Mouse (Mus musculus): ENCODE data around the gene St6galnac3.

St6galnac3 gene

GRCm38 (mm10) chr3:153513501-153514060 lies 211.4 kb downstream of the St6galnac3 start:
- no peak for DNase-seq (ENCODE audit: low read depth)

GRCm38 (mm10) chr3:153512545-153512944 lies 212.4 kb downstream of the St6galnac3 start:
- no peak for DNase-seq (ENCODE audit: low read depth)

DNA sequence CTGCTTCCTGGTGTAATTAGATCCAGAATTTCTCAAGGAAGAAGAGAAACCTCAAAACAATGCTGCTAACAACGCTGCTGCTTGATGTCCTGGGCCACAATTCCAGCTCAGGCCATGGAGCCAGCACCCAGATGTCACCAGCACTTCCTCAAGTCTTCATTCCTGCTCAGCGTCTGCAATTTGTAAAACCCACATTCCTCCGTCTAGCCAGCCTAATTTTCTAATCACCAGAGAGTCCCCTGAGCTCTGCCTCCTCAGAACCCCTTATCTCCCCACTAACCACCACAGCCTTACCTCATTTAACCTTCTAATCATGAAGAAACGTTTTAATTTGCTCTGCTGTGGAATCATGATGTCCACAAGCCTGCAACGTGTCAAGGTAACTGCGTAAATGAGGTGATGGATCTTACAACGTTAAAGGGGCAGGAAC lies 213.8 kb downstream of the St6galnac3 start:
- no peak for DNase-seq (ENCODE audit: low read depth)

DNA sequence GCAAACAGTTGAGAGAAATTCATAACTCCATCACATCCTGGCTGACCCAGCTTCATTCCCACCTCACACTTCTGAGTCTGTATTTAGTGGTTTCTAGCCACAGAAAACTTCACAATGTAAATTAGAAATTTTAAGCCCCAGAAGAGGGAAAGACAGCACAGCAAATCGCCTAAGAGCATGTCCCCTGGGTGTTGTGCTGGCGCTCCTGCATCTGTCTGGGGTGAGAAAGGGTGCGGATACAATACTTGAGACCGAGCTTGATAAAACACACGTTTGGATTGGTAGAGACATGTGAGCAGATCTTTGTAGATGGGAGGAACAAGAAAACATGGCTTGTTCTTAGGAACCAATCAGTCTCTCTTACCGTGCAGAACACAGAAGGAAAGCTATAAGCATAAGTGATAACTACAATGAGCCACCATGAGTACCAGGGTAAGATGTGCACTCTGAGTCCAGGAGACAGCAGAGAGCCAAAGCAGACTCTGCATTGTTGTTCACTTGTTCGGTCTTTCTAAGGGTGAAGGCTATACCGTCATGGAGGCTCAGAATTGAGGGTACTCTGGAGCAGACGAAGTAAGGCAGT lies 214.8 kb downstream of the St6galnac3 start:
- DNase-seq (ENCODE audit: low read depth): no peak

DNA sequence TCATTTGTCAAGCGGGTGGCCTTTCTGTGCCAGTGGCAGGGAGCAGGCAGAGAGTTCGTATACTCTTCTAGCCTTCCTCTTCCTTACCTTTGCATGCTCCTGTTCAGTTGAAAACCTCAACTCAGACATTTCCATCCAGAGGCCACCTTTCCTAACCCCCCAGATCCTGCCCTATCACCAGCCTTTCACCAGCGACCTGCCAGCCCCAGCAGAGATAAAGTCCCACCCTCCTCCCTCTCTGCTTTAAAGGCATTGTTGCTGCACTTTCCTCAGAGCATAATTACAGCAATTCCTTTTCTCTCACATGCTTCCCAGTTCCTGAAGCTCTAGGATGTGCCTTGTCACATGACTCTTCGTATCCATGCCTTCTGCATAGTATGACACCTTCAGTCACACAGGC lies 215.3 kb downstream of the St6galnac3 start:
- no peak for DNase-seq (ENCODE audit: low read depth)

GRCm38 (mm10) chr3:153509029-153509428 lies 215.9 kb downstream of the St6galnac3 start:
- DNase-seq (ENCODE audit: low read depth): no peak

- no peak for DNase-seq (ENCODE audit: low read depth)
Measured at GRCm38 (mm10) chr3:153508592-153508991, 216.4 kb downstream of the St6galnac3 start.

DNA sequence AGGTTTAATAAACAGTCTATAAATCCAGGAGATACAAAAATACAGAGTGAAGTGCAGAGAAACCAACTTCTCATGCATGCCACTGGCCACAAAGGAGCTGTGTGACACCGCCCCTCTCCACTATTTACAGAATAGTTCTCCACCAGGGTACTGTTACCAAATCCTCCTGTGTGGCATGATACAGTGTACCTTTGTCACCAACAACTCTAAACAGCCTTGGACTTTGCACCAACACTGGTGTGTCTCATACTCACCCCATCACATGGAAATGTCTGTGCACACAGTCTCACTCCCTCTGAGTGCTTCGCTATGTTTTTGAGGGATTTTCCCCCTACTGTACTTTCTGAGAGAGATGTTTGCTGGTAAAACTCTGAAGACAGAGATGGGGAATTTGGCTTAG lies 217.4 kb downstream of the St6galnac3 start:
- no peak for DNase-seq (ENCODE audit: low read depth)

DNA sequence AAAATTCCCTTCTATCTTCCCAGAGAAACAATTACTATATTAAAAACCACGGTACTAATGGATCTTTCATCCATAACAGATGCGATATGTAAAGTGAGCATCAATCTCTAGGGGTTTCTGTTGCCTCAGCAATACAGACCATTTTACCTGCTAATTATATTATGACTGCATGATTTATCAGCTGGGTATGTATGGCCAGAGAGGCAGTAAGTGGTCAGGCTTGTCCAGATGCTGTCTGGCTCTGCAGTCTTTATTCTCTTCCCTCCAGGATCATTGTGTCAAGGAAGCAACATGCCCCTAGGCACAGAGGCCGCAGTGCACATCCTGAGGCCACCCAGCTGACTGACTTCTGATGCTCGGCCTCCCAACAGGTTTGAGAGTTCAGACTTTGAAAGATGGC lies 222.5 kb downstream of the St6galnac3 start:
- no peak for DNase-seq (ENCODE audit: low read depth)

DNA sequence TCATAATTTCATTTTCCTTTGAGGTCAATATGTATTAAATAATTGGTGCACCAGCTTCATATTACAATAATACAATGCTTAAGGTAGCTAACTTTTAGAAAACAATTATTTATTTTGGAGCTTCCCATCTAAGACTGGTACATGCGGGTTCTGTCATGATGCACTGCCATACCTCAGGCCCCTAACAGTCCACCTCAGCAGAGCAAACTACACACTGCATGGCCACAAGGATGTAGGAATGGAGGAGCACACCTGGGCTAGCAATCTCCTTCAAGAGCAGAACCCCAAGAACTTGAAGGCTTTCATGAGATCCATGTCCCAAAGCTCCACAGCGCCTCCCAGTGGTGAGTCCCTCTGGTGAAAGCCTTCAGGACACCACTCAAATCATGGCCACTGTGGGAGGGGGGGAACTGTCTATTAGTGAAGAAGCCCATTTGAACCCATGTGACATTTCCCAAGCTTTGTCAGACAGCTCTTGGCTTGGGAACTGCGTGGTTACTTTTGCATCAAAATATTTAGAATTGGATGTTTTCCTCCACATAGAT lies 223.6 kb downstream of the St6galnac3 start:
- DNase-seq (ENCODE audit: low read depth): peak; percentile 69

GRCm38 (mm10) chr3:153492986-153493385 lies 232.0 kb downstream of the St6galnac3 start:
- no peak for DNase-seq (ENCODE audit: low read depth)

DNA sequence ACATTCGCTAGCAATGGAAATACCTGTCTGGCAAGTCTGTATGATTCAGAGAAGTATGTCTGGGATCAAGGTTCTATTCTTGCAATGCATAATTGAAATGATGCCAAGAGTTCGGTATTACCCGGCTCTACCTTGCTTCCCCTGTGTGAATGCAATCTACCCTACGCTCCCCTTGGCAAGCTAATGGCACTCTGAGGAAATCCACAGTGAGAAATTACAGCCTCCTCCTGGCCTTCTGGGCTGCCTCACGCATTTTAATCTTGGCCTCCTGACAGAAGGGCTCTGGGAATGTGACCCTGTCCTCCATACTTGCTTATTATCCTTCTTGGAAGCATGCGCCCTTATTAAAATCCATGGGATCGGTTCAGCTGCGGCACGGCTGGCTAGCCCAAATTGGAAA lies 235.3 kb downstream of the St6galnac3 start:
- DNase-seq (ENCODE audit: low read depth): no peak

GRCm38 (mm10) chr3:153488931-153489330 lies 236.0 kb downstream of the St6galnac3 start:
- DNase-seq (ENCODE audit: low read depth): no peak

DNA sequence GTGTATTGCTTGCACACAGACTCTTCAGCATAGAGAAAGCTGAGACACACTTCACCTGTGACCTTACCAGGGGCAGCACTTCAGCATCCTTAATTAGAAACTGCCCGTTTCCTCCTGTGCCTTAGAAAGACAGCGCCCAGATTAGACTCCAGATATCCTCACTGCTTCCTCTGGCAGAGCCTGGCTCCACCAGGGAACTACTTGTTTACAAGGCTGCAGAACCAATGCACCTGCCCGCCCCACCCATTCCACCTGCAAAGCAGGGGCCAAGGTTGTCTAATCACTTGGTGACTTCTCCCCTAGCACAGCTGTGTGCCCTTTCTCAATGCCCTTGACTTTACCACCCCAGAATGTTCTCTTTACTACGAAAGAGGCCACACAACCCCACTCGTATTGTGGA lies 239.8 kb downstream of the St6galnac3 start:
- no peak for DNase-seq (ENCODE audit: low read depth)

DNA sequence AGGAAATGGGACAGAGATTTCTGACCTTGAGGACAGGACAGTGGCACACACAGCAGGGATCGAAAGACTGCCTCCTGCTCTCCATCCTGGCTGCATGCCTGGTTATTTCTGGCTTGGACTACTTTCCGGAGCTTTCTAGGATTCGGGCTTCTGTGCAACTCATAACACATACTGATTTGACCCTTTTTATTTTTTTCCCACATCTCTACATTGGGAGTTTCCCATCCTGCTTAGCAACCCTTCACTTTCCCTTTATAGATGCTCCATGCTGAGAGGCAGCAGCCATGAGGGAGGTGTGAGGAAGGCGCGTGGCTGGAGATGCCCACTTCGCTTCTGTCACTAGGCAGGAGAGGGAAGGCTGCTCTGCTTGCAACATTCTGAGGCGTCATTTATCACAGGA lies 240.3 kb downstream of the St6galnac3 start:
- DNase-seq (ENCODE audit: low read depth): no peak

GRCm38 (mm10) chr3:153483691-153484090 lies 241.3 kb downstream of the St6galnac3 start:
- DNase-seq (ENCODE audit: low read depth): no peak

DNA sequence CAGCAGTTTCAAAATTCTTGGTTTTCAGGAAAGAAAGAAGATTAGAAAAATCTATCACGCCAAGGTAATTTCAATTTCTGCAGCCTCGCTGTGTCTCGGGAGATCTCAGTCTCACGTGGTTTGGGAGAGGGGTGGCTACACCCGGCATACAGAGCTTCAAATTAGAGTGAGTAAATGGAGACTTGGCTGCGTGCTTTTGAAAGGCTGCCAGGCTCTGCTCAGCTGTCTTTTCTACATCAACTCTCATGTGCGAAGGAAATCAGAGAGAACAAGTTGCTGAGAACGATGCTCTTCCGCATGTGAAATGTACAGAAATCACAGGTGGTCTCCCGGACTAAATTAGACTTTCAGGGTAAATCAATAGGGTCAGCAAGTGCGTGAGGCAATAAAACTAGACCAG lies 242.9 kb downstream of the St6galnac3 start:
- no peak for DNase-seq (ENCODE audit: low read depth)

DNA sequence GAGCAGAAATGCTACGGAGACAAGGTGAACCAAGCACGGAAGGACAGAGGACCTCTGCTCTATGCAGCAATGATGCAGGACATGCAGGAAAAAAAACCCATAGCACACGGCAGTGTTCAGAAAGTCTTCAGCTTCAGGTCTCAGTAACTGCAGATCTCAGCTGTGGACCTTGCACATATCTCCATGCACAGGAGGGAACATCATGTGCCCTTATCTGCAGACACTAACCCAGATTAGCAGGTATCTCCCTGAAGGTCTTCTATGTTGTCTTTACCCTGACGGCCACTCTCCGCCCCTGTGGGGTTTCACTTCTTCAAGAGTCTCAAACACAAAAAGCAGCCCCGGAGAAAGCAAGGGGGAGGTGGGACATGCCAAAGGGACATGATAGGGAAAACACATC lies 244.0 kb downstream of the St6galnac3 start:
- DNase-seq (ENCODE audit: low read depth): no peak

DNA sequence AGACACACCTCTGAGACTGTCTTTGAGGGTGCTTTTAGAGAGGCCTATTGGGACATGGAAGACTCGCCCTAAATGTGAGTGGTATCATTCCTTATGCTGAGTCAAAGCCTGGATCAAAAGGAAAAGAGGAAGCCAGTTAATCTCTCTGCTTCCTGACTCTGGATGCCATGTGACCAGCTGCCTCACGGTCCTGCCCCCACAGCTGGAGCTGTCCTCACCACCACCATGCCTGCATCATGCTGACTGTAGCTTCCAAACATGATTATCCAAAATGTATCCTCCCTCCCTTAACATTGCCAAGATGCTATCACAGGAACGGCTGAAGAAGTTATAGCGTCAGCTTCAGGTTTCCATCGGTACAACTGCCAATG lies 244.4 kb downstream of the St6galnac3 start:
- no peak for DNase-seq (ENCODE audit: low read depth)

DNA sequence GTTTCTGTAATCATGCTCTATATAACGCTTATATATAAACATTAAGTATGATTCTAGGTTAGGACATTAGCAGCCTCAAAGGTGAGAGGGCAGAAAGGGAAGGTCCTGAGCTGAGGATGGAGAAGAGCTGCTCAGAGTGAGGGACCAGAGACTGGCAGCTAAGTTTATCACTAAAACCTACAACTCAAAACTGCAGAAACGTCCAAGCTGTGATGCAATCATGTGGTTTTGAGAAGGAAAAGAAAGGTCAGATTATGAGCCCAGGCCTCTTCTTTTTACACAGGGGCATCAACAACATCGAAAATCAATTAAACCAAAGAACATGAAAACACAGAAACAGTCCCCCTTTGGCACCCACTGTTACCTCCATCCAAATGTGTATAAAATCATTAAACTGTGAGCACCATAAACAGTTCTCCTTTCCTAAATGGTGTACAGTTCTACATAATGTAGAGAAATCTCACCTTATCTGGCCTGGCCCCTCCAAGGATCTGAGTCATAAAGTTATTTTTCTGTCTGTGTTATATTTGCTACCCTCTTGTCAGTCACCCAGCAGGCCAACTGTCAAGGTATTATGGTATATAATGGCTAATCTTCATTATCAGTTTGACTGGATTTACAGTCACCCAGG lies 244.9 kb downstream of the St6galnac3 start:
- no peak for DNase-seq (ENCODE audit: low read depth)

- DNase-seq (ENCODE audit: low read depth): no peak
Measured at GRCm38 (mm10) chr3:153475919-153476318, 249.1 kb downstream of the St6galnac3 start.

DNA sequence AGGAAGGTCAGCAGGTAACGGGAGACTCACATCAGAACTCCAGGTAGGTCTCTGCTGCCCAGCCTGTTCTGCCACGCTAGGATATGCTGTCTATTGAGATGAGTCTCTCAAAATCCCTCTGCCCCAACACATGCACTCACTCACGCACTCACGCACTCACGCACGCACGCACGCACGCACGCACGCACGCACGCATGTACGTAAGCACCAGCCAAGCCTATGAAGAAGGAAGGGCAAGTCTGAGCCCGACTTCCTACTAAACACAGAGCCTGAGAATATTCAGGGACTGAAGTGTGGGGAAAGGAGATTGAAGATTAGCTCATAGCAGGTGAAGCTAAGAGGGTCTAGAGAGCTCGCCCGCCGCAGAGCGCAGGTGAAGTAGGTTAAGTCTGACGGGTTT lies 249.5 kb downstream of the St6galnac3 start:
- DNase-seq (ENCODE audit: low read depth): no peak
